Mouse (Mus musculus) lung, adult 2 months (tissue): ENCODE results near the gene Ralgps2.

Experiments
- CTCF ChIP-seq: fragments of 200-500 bp; IDR thresholded peaks from 2 replicates; pipeline ENCODE4 v1.5.1; 2011; ENCODE audit warnings: mild to moderate bottlenecking, low read length, control low read depth; ENCODE audit not compliant: insufficient read depth
- POLR2A ChIP-seq: fragments of 200-500 bp; IDR thresholded peaks from 2 replicates; pipeline ENCODE4 v1.6.1; 2011; ENCODE audit warnings: low read depth, mild to moderate bottlenecking, control low read depth, low read length, borderline replicate concordance; ENCODE audit errors: extremely low read depth

DNA sequence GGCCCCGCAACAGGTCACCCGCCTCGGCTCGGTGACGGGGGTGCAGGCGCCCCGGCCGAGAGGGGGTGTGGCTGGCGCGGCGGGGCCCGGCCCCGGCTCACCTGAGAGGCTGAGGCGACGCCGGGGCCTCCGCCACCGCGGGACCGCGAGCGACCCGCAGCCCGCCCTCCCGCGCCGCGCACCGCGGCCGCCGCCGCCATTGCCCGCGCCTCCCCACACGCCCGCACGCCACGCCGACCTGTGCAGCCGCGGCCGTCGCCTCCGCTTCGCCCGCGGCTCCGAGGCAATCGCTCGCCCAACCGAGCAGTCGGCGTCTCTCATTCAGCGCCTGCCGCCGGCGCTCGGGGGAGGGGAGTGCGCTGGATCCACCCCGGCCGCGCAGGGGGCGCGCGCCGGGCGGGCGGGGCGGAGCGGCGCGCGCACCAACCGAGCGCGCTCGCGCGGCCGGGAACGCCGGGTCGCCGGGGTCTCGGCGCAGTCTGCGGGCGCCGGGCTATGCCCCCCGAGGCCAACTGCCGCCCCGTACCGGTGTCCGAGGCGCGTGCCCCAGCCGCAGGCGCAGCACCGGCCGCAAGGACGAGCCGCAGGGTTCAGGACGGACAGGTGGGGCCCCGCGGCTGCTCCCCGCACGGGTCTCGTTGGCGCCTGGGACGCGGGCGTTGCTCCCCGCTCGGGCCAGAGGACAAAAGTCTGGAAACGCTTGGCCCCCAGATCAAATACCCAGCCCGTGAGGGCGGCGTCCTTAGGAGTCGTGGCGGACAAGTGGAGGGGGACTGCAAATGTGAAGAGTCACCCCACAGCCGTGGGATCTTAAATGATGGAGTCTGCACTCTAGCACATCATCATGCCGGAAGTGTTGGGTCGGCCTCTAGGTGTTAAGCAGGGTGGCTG, at the start of gene Ralgps2:
- no peak for TF ChIP-seq CTCF
- TF ChIP-seq POLR2A, result no peak
